12 mouse cellular contexts compared by ENCODE assay signal in genomic region chr4:107892663-107893062, GRCm38 (mm10). TPM values are rescaled to one million over a fixed set of nuclear protein-coding genes. Genes with fewer than 3 reads are reported as not detected.
DNase-seq lines count a peak whose midpoint lies in the region; ATAC-seq and TF ChIP-seq lines count a peak whose summit lies in the region.
"Had no signal": no experiment of that assay in that cellular context is flagged by ENCODE, and none has a peak within 500 bp of the region (broad histone marks: within the 10 kb centered on the region; RNA-seq: fewer than 3 reads in every experiment).

No protein-coding gene starts in this region.

- no peak for ATAC-seq in forebrain, postnatal 0 days
- ATAC-seq in liver, embryonic 14.5 days (ENCODE audit: insufficient read depth): no peak
- ATAC-seq in liver, embryonic 12.5 days: no peak

- no peaks in the 10 kb centered on the region; the same call in 1 of the 2 replicates for H3K4me1 ChIP-seq in forebrain, postnatal 0 days (ENCODE audit: insufficient read depth)
- H3K4me1 ChIP-seq in forebrain, embryonic 10.5 days: peaks cover 22% of the 10 kb centered on the region
- peaks cover 9 to 17% of the 10 kb centered on the region in 2 experiments for H3K4me1 ChIP-seq in liver, embryonic 14.5 days (replicated peaks; ENCODE audit: control insufficient read depth in 2 of 2, insufficient read depth in 2 of 2, low read length in 1 of 2)
- H3K4me1 ChIP-seq in liver, embryonic 12.5 days: peaks cover 28% of the 10 kb centered on the region
- H3K4me1 ChIP-seq in CH12.LX (ENCODE audit: control insufficient read depth in 1 of 2, insufficient read depth in 2 of 2): peaks cover 3 to 19% of the 10 kb centered on the region in 2 experiments; a peak in 3 of 4 replicates
- H3K4me1 ChIP-seq in heart, embryonic 10.5 days: peaks cover 18% of the 10 kb centered on the region

- no peaks in the 10 kb centered on the region for H3K9me3 ChIP-seq in forebrain, postnatal 0 days (ENCODE audit: low read length)
- no peaks in the 10 kb centered on the region for H3K9me3 ChIP-seq in forebrain, embryonic 10.5 days
- H3K9me3 ChIP-seq in liver, embryonic 14.5 days (ENCODE audit: control insufficient read depth, low read length): no peaks in the 10 kb centered on the region
- H3K9me3 ChIP-seq in liver, embryonic 12.5 days (replicated peaks): no peaks in the 10 kb centered on the region
- H3K9me3 ChIP-seq in CH12.LX (replicated peaks; ENCODE audit: low read length): no peaks in the 10 kb centered on the region
- no peaks in the 10 kb centered on the region for H3K9me3 ChIP-seq in heart, embryonic 10.5 days
- H3K9me3 ChIP-seq: neural tube, embryonic 13.5 days had no signal

- no peak for TF ChIP-seq POLR2A in CH12.LX (IDR thresholded peaks at IDR 0.05; ENCODE audit: low read depth, low read length)

- H3K4me2 ChIP-seq in forebrain, postnatal 0 days (ENCODE audit: low read depth): no peak overlapping the region
- no peak overlapping the region for H3K4me2 ChIP-seq in liver, embryonic 14.5 days (ENCODE audit: low read depth)
- H3K4me2 ChIP-seq in liver, embryonic 12.5 days: no peak overlapping the region
- no peak overlapping the region for H3K4me2 ChIP-seq in CH12.LX (ENCODE audit: insufficient read depth, low read depth, poor library complexity, severe bottlenecking)
- H3K4me2 ChIP-seq: neural tube, embryonic 13.5 days had no signal

- peak; percentile 46 for DNase-seq in forebrain, postnatal 0 days
- no peak for DNase-seq in forebrain, embryonic 10.5 days (ENCODE audit: extremely low spot score, low spot score)
- no peak for DNase-seq in liver, embryonic 14.5 days (ENCODE audit: low read depth in 3 of 3, low spot score in 3 of 3)
- peak; percentile 21 for DNase-seq in CH12.LX (ENCODE audit: extremely low read depth)
- DNase-seq in embryo, embryonic 11 days: peak; percentile 48
- DNase-seq in left cerebral cortex, postnatal 10 days (ENCODE audit: extremely low spot score in 1 of 2, low spot score in 2 of 2): no peak
- DNase-seq in heart, embryonic 10.5 days (ENCODE audit: low spot score): no peak
- DNase-seq: spleen, adult 18-20 months; thymus, postnatal 25 days had no signal

- dilution Hi-C loops in CH12.LX (cut with MboI; ENCODE audit: extremely low pct_ligation_motif_present, extremely low pct_unique_long_range_greater_than_20kb, low sequenced_read_pairs): no loop called here

- TF ChIP-seq EP300 in liver, embryonic 14.5 days (IDR thresholded peaks at IDR 0.05; ENCODE audit: low read depth): no peak
- no peak for TF ChIP-seq EP300 in CH12.LX (IDR thresholded peaks at IDR 0.05; ENCODE audit: low read length)

- in situ Hi-C loops in CH12.LX (cut with MboI; ENCODE audit: low pct_ligation_motif_present, low pct_unique_long_range_greater_than_20kb, low sequenced_read_pairs): no loop called here

- H3K4me3 ChIP-seq in forebrain, postnatal 0 days (ENCODE audit: low read depth, low read length): no peak overlapping the region
- H3K4me3 ChIP-seq in forebrain, embryonic 10.5 days: no peak overlapping the region
- H3K4me3 ChIP-seq in liver, embryonic 14.5 days (ENCODE audit: insufficient read depth in 1 of 2, low read depth in 2 of 2, low read length in 2 of 2): no peak overlapping the region
- H3K4me3 ChIP-seq in liver, embryonic 12.5 days: no peak overlapping the region
- H3K4me3 ChIP-seq in CH12.LX (replicated peaks in 1 of 3; ENCODE audit: low read depth in 2 of 3, low read length in 2 of 3, poor library complexity in 1 of 3): no peak overlapping the region
- H3K4me3 ChIP-seq in heart, embryonic 10.5 days: no peak overlapping the region
- H3K4me3 ChIP-seq: neural tube, embryonic 13.5 days had no signal

- H3K27ac ChIP-seq in forebrain, postnatal 0 days (ENCODE audit: low read depth, low read length): no peak overlapping the region
- no peak overlapping the region for H3K27ac ChIP-seq in forebrain, embryonic 10.5 days
- no peak overlapping the region for H3K27ac ChIP-seq in liver, embryonic 14.5 days
- no peak overlapping the region for H3K27ac ChIP-seq in liver, embryonic 12.5 days
- H3K27ac ChIP-seq in CH12.LX (ENCODE audit: insufficient read depth, low read depth): no peak overlapping the region
- no peak overlapping the region for H3K27ac ChIP-seq in heart, embryonic 10.5 days
- H3K27ac ChIP-seq: macrophage; neural tube, embryonic 13.5 days had no signal

- H3K36me3 ChIP-seq in forebrain, postnatal 0 days (ENCODE audit: insufficient read depth): peaks cover 38% of the 10 kb centered on the region
- peaks cover 67% of the 10 kb centered on the region for H3K36me3 ChIP-seq in forebrain, embryonic 10.5 days (replicated peaks)
- H3K36me3 ChIP-seq in liver, embryonic 14.5 days (replicated peaks; ENCODE audit: control insufficient read depth, insufficient read depth, low read depth): peaks cover 3% of the 10 kb centered on the region; the same call in 1 of the 2 replicates
- H3K36me3 ChIP-seq in liver, embryonic 12.5 days: peaks cover 63% of the 10 kb centered on the region
- peaks cover 28 to 74% of the 10 kb centered on the region in 2 experiments for H3K36me3 ChIP-seq in CH12.LX (replicated peaks in 1 of 2; ENCODE audit: control insufficient read depth in 1 of 2, insufficient read depth in 1 of 2, low read length in 1 of 2)
- H3K36me3 ChIP-seq in heart, embryonic 10.5 days: peaks cover 58% of the 10 kb centered on the region

- intact Hi-C loops in left cerebral cortex, postnatal 10 days (cut with DNase I): no loop called here

- H3K9ac ChIP-seq in forebrain, postnatal 0 days: no peak overlapping the region
- H3K9ac ChIP-seq in liver, embryonic 14.5 days (replicated peaks): no peak overlapping the region
- H3K9ac ChIP-seq in liver, embryonic 12.5 days: no peak overlapping the region
- H3K9ac ChIP-seq in CH12.LX (ENCODE audit: insufficient read depth, low read depth): no peak overlapping the region
- H3K9ac ChIP-seq: neural tube, embryonic 13.5 days had no signal

- whole genome bisulfite sequencing in forebrain, postnatal 0 days: 83% methylated on average over 2 of the region's 2 CpGs
- 81% methylated on average over 2 of the region's 2 CpGs for WGBS in forebrain, embryonic 10.5 days
- WGBS in liver, embryonic 14.5 days (ENCODE audit: insufficient replicate concordance): 53% methylated on average over 2 of the region's 2 CpGs
- WGBS in liver, embryonic 12.5 days (ENCODE audit: insufficient replicate concordance): 64% methylated on average over 2 of the region's 2 CpGs
- 79% methylated on average over 2 of the region's 2 CpGs for WGBS in heart, embryonic 10.5 days

- H3K79me2 ChIP-seq in CH12.LX (replicated peaks; ENCODE audit: control insufficient read depth, extremely low read depth, insufficient read depth, poor library complexity, severe bottlenecking): peaks cover 3% of the 10 kb centered on the region; the same call in 1 of the 2 replicates

- no peaks in the 10 kb centered on the region for H3K27me3 ChIP-seq in forebrain, postnatal 0 days (ENCODE audit: insufficient read depth, low read length)
- H3K27me3 ChIP-seq in forebrain, embryonic 10.5 days (ENCODE audit: poor library complexity, severe bottlenecking): no peaks in the 10 kb centered on the region
- H3K27me3 ChIP-seq in liver, embryonic 14.5 days (ENCODE audit: control insufficient read depth, insufficient read depth, low read length): no peaks in the 10 kb centered on the region
- no peaks in the 10 kb centered on the region for H3K27me3 ChIP-seq in liver, embryonic 12.5 days (replicated peaks)
- H3K27me3 ChIP-seq in CH12.LX (replicated peaks): no peaks in the 10 kb centered on the region
- H3K27me3 ChIP-seq in heart, embryonic 10.5 days (ENCODE audit: insufficient read depth, poor library complexity, severe bottlenecking): no peaks in the 10 kb centered on the region
- H3K27me3 ChIP-seq: neural tube, embryonic 13.5 days had no signal

- TF ChIP-seq RAD21 in CH12.LX (IDR thresholded peaks at IDR 0.05; ENCODE audit: low read depth, low read length): peak; percentile 45

- TF ChIP-seq CTCF in forebrain, postnatal 0 days (IDR thresholded peaks at IDR 0.05; ENCODE audit: low read depth): peak; percentile 70
- TF ChIP-seq CTCF in liver, embryonic 14.5 days (IDR thresholded peaks at IDR 0.05; ENCODE audit: low read depth): peak; percentile 66
- peak in 1 of 2 experiments; percentile 53; a peak in 2 of 4 replicates for TF ChIP-seq CTCF in CH12.LX (conservative IDR thresholded peaks at IDR 0.05 in 1 of 2, IDR thresholded peaks at IDR 0.05 in 1 of 2; ENCODE audit: low read depth in 2 of 2, low read length in 2 of 2)

RNA-seq across cellular contexts. Expression of gene 0610037L13Rik, which starts 3.0 kb away (rescaled TPM):
- total RNA-seq in forebrain, postnatal 0 days (2014; rRNA removed): 63.7 and 75.6 TPM in 2 replicates
- 102 and 110 TPM in 2 replicates for polyA plus RNA-seq in forebrain, postnatal 0 days (2015; fragmentation: Nextera tagmentation; extraction: Ambion mirVana)
- 102 and 105 TPM in 2 replicates for polyA plus RNA-seq in forebrain, embryonic 10.5 days (2016; fragmentation: Nextera tagmentation; extraction: Ambion mirVana)
- polyA plus RNA-seq in liver, embryonic 14.5 days (2012; rRNA removed): 16.1 and 30.5 TPM in 2 replicates
- 39.4 and 40.4 TPM in 2 replicates for polyA plus RNA-seq in liver, embryonic 14.5 days (2014; fragmentation: Nextera tagmentation; extraction: Ambion mirVana)
- 54.1 and 59.0 TPM in 2 replicates for polyA plus RNA-seq in liver, embryonic 12.5 days (2016; fragmentation: Nextera tagmentation; extraction: Ambion mirVana)
- 43.8 and 51.4 TPM in 2 replicates for total RNA-seq in CH12.LX (2012; rRNA removed)
- total RNA-seq in CH12.LX (2014; rRNA removed): 54.3 and 70.8 TPM in 2 replicates
- polyA plus RNA-seq in CH12.LX (2012; ENCODE audit: insufficient read length, low read depth): 40.7 and 46.1 TPM in 2 replicates
- 10 to 100 TPM; 63.3 to 67.7 TPM for total RNA-seq in left cerebral cortex, postnatal 10 days (2021)
- 94.4 and 102 TPM in 2 replicates for polyA plus RNA-seq in heart, embryonic 10.5 days (2016; fragmentation: Nextera tagmentation; extraction: Ambion mirVana)

RNA-seq across cellular contexts. Expression of gene Magoh, which starts 13.1 kb away (rescaled TPM):
- total RNA-seq in forebrain, postnatal 0 days (2014; rRNA removed): 49.8 and 64.5 TPM in 2 replicates
- polyA plus RNA-seq in forebrain, postnatal 0 days (2015; fragmentation: Nextera tagmentation; extraction: Ambion mirVana): 138 and 180 TPM in 2 replicates
- polyA plus RNA-seq in forebrain, embryonic 10.5 days (2016; fragmentation: Nextera tagmentation; extraction: Ambion mirVana): 245 and 247 TPM in 2 replicates
- polyA plus RNA-seq in liver, embryonic 14.5 days (2012; rRNA removed): 60.3 and 100 TPM in 2 replicates
- polyA plus RNA-seq in liver, embryonic 14.5 days (2014; fragmentation: Nextera tagmentation; extraction: Ambion mirVana): 111 and 116 TPM in 2 replicates
- 140 and 151 TPM in 2 replicates for polyA plus RNA-seq in liver, embryonic 12.5 days (2016; fragmentation: Nextera tagmentation; extraction: Ambion mirVana)
- 165 and 201 TPM in 2 replicates for total RNA-seq in CH12.LX (2012; rRNA removed)
- 369 and 395 TPM in 2 replicates for total RNA-seq in CH12.LX (2014; rRNA removed)
- polyA plus RNA-seq in CH12.LX (2012; ENCODE audit: insufficient read length, low read depth): 217 and 230 TPM in 2 replicates
- 10 to 100 TPM; 43.9 to 46.4 TPM for total RNA-seq in left cerebral cortex, postnatal 10 days (2021)
- polyA plus RNA-seq in heart, embryonic 10.5 days (2016; fragmentation: Nextera tagmentation; extraction: Ambion mirVana): 117 and 160 TPM in 2 replicates

RNA-seq across cellular contexts. Expression of gene Cpt2, which starts 30.7 kb away (rescaled TPM):
- 5.5 and 9.5 TPM in 2 replicates for total RNA-seq in forebrain, postnatal 0 days (2014; rRNA removed)
- polyA plus RNA-seq in forebrain, postnatal 0 days (2015; fragmentation: Nextera tagmentation; extraction: Ambion mirVana): 8.8 and 9.7 TPM in 2 replicates
- polyA plus RNA-seq in forebrain, embryonic 10.5 days (2016; fragmentation: Nextera tagmentation; extraction: Ambion mirVana): 36.4 and 41.3 TPM in 2 replicates
- polyA plus RNA-seq in liver, embryonic 14.5 days (2012; rRNA removed): 21.5 and 25.8 TPM in 2 replicates
- polyA plus RNA-seq in liver, embryonic 14.5 days (2014; fragmentation: Nextera tagmentation; extraction: Ambion mirVana): 36.5 and 46.6 TPM in 2 replicates
- polyA plus RNA-seq in liver, embryonic 12.5 days (2016; fragmentation: Nextera tagmentation; extraction: Ambion mirVana): 40.1 and 42.7 TPM in 2 replicates
- total RNA-seq in CH12.LX (2012; rRNA removed) (10.9 and 14.1 TPM in 2 replicates), CH12.LX (2014; rRNA removed) (10.8 and 15.2 TPM in 2 replicates)
- polyA plus RNA-seq in CH12.LX (2012; ENCODE audit: insufficient read length, low read depth): 12.3 and 13.5 TPM in 2 replicates
- 1 to 10 TPM; 3.9 to 4.8 TPM for total RNA-seq in left cerebral cortex, postnatal 10 days (2021)
- 50.6 and 67.0 TPM in 2 replicates for polyA plus RNA-seq in heart, embryonic 10.5 days (2016; fragmentation: Nextera tagmentation; extraction: Ambion mirVana)

Comparison
In these comparisons a context has a peak if more than half of its experiments do, and no peak if none do; other contexts are left out.
1. DNase-seq: peak in forebrain, postnatal 0 days (single experiment), CH12.LX (single experiment) and embryo, embryonic 11 days (single experiment); none in forebrain, embryonic 10.5 days (single experiment), liver, embryonic 14.5 days (0 of 3), left cerebral cortex, postnatal 10 days (0 of 2) and heart, embryonic 10.5 days (single experiment).